Mouse (Mus musculus): ENCODE measurements around the gene Hoxd1. TPM values are rescaled to one million over a fixed set of nuclear protein-coding genes. Genes with fewer than 3 reads are reported as not detected.

Gene Hoxd1
- total RNA-seq, 2 experiments from 2014 or later = not detected

GRCm38 (mm10) chr2:74732513-74733316, 30.1 kb upstream of the Hoxd1 start:
- no peak for DNase-seq

GRCm38 (mm10) chr2:74733317-74733661, 29.5 kb upstream of the Hoxd1 start:
- no peak for DNase-seq

GRCm38 (mm10) chr2:74733765-74734164, 29.0 kb upstream of the Hoxd1 start:
- DNase-seq = no peak

GRCm38 (mm10) chr2:74734451-74734850, 28.3 kb upstream of the Hoxd1 start:
- DNase-seq = no peak

- DNase-seq = no peak
Observed at GRCm38 (mm10) chr2:74734996-74735811, 27.6 kb upstream of the Hoxd1 start.

GRCm38 (mm10) chr2:74735851-74736687, 26.7 kb upstream of the Hoxd1 start:
- DNase-seq = no peak

- DNase-seq = no peak
Observed at GRCm38 (mm10) chr2:74736688-74737577, 25.8 kb upstream of the Hoxd1 start.

- DNase-seq = no peak
Observed at GRCm38 (mm10) chr2:74737578-74738070, 25.2 kb upstream of the Hoxd1 start.

GRCm38 (mm10) chr2:74738623-74739475, 23.9 kb upstream of the Hoxd1 start:
- DNase-seq = no peak

GRCm38 (mm10) chr2:74739476-74739800, 23.3 kb upstream of the Hoxd1 start:
- DNase-seq = no peak

GRCm38 (mm10) chr2:74739869-74740268, 22.9 kb upstream of the Hoxd1 start:
- no peak for DNase-seq

- DNase-seq = peak; percentile 47 to 53
Observed at GRCm38 (mm10) chr2:74740311-74741091, 22.3 kb upstream of the Hoxd1 start.

- no peak for DNase-seq
Observed at GRCm38 (mm10) chr2:74741252-74741978, 21.4 kb upstream of the Hoxd1 start.

GRCm38 (mm10) chr2:74741979-74742277, 20.9 kb upstream of the Hoxd1 start:
- DNase-seq = no peak

GRCm38 (mm10) chr2:74745540-74746297, 17.1 kb upstream of the Hoxd1 start:
- DNase-seq = no peak

- no peak for DNase-seq
Observed at GRCm38 (mm10) chr2:74746298-74746921, 16.4 kb upstream of the Hoxd1 start.

GRCm38 (mm10) chr2:74747006-74747405, 15.8 kb upstream of the Hoxd1 start:
- DNase-seq = peak in 1 of 2 experiments; percentile 43

GRCm38 (mm10) chr2:74747661-74748141, 15.1 kb upstream of the Hoxd1 start:
- DNase-seq = no peak

Measured in adrenal gland, postnatal 36 days (tissue).